Mouse (Mus musculus) neural tube, embryonic 14.5 days (tissue): Measurements from ENCODE around the gene H2-T3. TPM values are rescaled to one million over a fixed set of nuclear protein-coding genes. Genes with fewer than 3 reads are reported as not detected.

Experiments
- ATAC-seq: fragments of 200-750 bp; cut with Nextera tagmentation; 2 replicates; pipeline ENCODE4 v1.8.0; 2017; ENCODE audit warnings: low read depth, mild to moderate bottlenecking, moderate TSS enrichment, moderate library complexity
- H3K27ac ChIP-seq: fragments of 300-500 bp; sonication (generic); 2 replicates; pipeline ENCODE4 v1.5.1; 2014; ENCODE audit warnings: low read depth, mild to moderate bottlenecking, control low read depth, low read length, moderate library complexity, mixed read lengths
- H3K27me3 ChIP-seq: fragments of 300-500 bp; sonication (generic); 2 replicates; pipeline ENCODE4 v1.6.1; 2014; ENCODE audit warnings: low read length; ENCODE audit not compliant: control insufficient read depth, insufficient read depth
- H3K36me3 ChIP-seq: fragments of 300-500 bp; sonication (generic); 2 replicates; pipeline ENCODE4 v1.6.1; 2014; ENCODE audit warnings: low read length, mixed read lengths; ENCODE audit not compliant: control insufficient read depth, insufficient read depth
- H3K4me1 ChIP-seq: fragments of 300-500 bp; sonication (generic); 2 replicates; pipeline ENCODE4 v1.6.1; 2014; ENCODE audit warnings: low read length; ENCODE audit not compliant: control insufficient read depth, insufficient read depth
- H3K4me2 ChIP-seq: fragments of 300-500 bp; sonication (generic); 2 replicates; pipeline ENCODE4 v1.6.1; 2014; ENCODE audit warnings: mild to moderate bottlenecking, low read depth, low read length, control low read depth
- H3K4me3 ChIP-seq: fragments of 300-500 bp; sonication (generic); 2 replicates; pipeline ENCODE4 v1.5.1; 2014; ENCODE audit warnings: low read depth, low read length, control low read depth, mixed read lengths
- H3K9ac ChIP-seq: fragments of 300-500 bp; sonication (generic); replicated peaks from 2 replicates; pipeline ENCODE4 v1.6.1; 2014; ENCODE audit warnings: low read depth, mild to moderate bottlenecking, control low read depth, low read length, mixed read lengths
- H3K9me3 ChIP-seq: fragments of 300-500 bp; sonication (generic); 2 replicates; pipeline ENCODE4 v1.6.1; 2016; ENCODE audit warnings: low read length; ENCODE audit not compliant: control insufficient read depth
- WGBS: fragments of 180-500 bp; shearing (Covaris S2); extraction: QIAGEN DNeasy Blood & Tissue Kit; methylation state at CpG from one replicate; pipeline ENCODE4 v1.1.7; 2014; 5-methylcytosine and 5-hydroxymethylcytosine counted together
- polyA plus RNA-seq: library from polyadenylated mRNA; unstranded; fragments of >200 nt; fragmentation: Nextera tagmentation; extraction: Ambion mirVana; gene quantifications from 2 replicates; pipeline ENCODE4 v1.2.1, GENCODE M21; 2014

Gene H2-T3
- polyA plus RNA-seq, 1 experiment from 2014 or later, result not detected

GRCm38 (mm10) chr17:36218594-36219155 is 28.6 kb upstream of the H2-T3 start:
- Histone ChIP-seq H3K9me3 (no peaks in the 10 kb centered on the region), H3K27me3 (peaks cover 20% of the 10 kb centered on the region), H3K36me3 (no peaks in the 10 kb centered on the region), H3K4me2 (no peak overlapping the region), H3K4me1 (no peaks in the 10 kb centered on the region), H3K27ac (no peak overlapping the region), H3K4me3 (no peak overlapping the region), H3K9ac (no peak overlapping the region)
- 64% methylated on average over 5 of the region's 5 CpGs for WGBS
- no peak for ATAC-seq

GRCm38 (mm10) chr17:36215586-36215985 is 25.5 kb upstream of the H2-T3 start:
- H3K4me3 ChIP-seq, result no peak overlapping the region
- no peaks in the 10 kb centered on the region for H3K36me3 ChIP-seq
- no peak for ATAC-seq
- no peaks in the 10 kb centered on the region for H3K9me3 ChIP-seq
- H3K27me3 ChIP-seq, result peaks cover 20% of the 10 kb centered on the region
- H3K4me2 ChIP-seq, result no peak overlapping the region
- H3K4me1 ChIP-seq, result no peaks in the 10 kb centered on the region
- H3K9ac ChIP-seq, result no peak overlapping the region
- 3% methylated on average over 20 of the region's 20 CpGs for WGBS
- no peak overlapping the region for H3K27ac ChIP-seq

- Histone ChIP-seq H3K4me3 (no peak overlapping the region), H3K36me3 (no peaks in the 10 kb centered on the region), H3K4me2 (no peak overlapping the region), H3K9me3 (no peaks in the 10 kb centered on the region), H3K27ac (no peak overlapping the region), H3K9ac (no peak overlapping the region), H3K4me1 (0 out of 2 replicates have a peak, but pooled peaks cover 3% of the 10 kb centered on the region), H3K27me3 (peaks cover 9% of the 10 kb centered on the region)
- no peak for ATAC-seq
Measured at GRCm38 (mm10) chr17:36206846-36207245, 16.8 kb upstream of the H2-T3 start.

- no peak overlapping the region for H3K9ac ChIP-seq
- 0 out of 2 replicates have a peak, but pooled peaks cover 3% of the 10 kb centered on the region for H3K4me1 ChIP-seq
- peak overlapping the region; percentile 20; the same call in 1 of the 2 replicates for H3K4me3 ChIP-seq
- WGBS, result under 1% methylated on average over 38 of the region's 41 CpGs
- no peak overlapping the region for H3K27ac ChIP-seq
- H3K4me2 ChIP-seq, result peak overlapping the region; percentile 42
- peak; percentile 51; the same call in 1 of the 2 replicates for ATAC-seq
- no peaks in the 10 kb centered on the region for H3K36me3 ChIP-seq
- no peaks in the 10 kb centered on the region for H3K9me3 ChIP-seq
- peaks cover 9% of the 10 kb centered on the region for H3K27me3 ChIP-seq
Measured at GRCm38 (mm10) chr17:36205862-36206261, 15.8 kb upstream of the H2-T3 start.

GRCm38 (mm10) chr17:36205456-36205855 is 15.4 kb upstream of the H2-T3 start:
- H3K4me2 ChIP-seq, result 0 out of 2 replicates have a peak overlapping the region, but pooled peaks have one; percentile 42
- no peaks in the 10 kb centered on the region for H3K9me3 ChIP-seq
- H3K4me1 ChIP-seq, result 0 out of 2 replicates have a peak, but pooled peaks cover 3% of the 10 kb centered on the region
- ATAC-seq, result peak; percentile 17; the same call in 1 of the 2 replicates
- WGBS, result under 1% methylated on average over 15 of the region's 15 CpGs
- H3K36me3 ChIP-seq, result no peaks in the 10 kb centered on the region
- no peak overlapping the region for H3K9ac ChIP-seq
- H3K27me3 ChIP-seq, result peaks cover 9% of the 10 kb centered on the region
- H3K27ac ChIP-seq, result no peak overlapping the region
- H3K4me3 ChIP-seq, result peak overlapping the region; percentile 20

- Histone ChIP-seq H3K4me2 (no peak overlapping the region), H3K4me3 (no peak overlapping the region), H3K9ac (no peak overlapping the region), H3K36me3 (no peaks in the 10 kb centered on the region), H3K4me1 (0 out of 2 replicates have a peak, but pooled peaks cover 3% of the 10 kb centered on the region), H3K27me3 (peaks cover 11% of the 10 kb centered on the region), H3K9me3 (no peaks in the 10 kb centered on the region), H3K27ac (no peak overlapping the region)
- 84% methylated on average over 2 of the region's 2 CpGs for WGBS
- ATAC-seq, result no peak
Measured at GRCm38 (mm10) chr17:36201851-36202250, 11.8 kb upstream of the H2-T3 start.

GRCm38 (mm10) chr17:36198317-36198716 is 8.2 kb upstream of the H2-T3 start:
- no peaks in the 10 kb centered on the region for H3K9me3 ChIP-seq
- WGBS, result 12% methylated on average over 5 of the region's 5 CpGs
- no peak for ATAC-seq

GRCm38 (mm10) chr17:36194471-36194870 is 4.4 kb upstream of the H2-T3 start:
- Histone ChIP-seq H3K27me3 (0 out of 2 replicates have a peak, but pooled peaks cover 2% of the 10 kb centered on the region), H3K4me1 (no peaks in the 10 kb centered on the region), H3K27ac (no peak overlapping the region), H3K9ac (no peak overlapping the region), H3K4me3 (no peak overlapping the region), H3K36me3 (no peaks in the 10 kb centered on the region), H3K4me2 (no peak overlapping the region), H3K9me3 (no peaks in the 10 kb centered on the region)
- no peak for ATAC-seq
- WGBS, result 89% methylated on average over 6 of the region's 6 CpGs

More at GRCm38 (mm10) chr17:36198317-36198716, 8.2 kb upstream of the H2-T3 start:
- H3K27me3 ChIP-seq, result peaks cover 2% of the 10 kb centered on the region; the same call in 1 of the 2 replicates
- H3K4me2 ChIP-seq, result no peak overlapping the region
- no peaks in the 10 kb centered on the region for H3K4me1 ChIP-seq
- no peak overlapping the region for H3K9ac ChIP-seq
- H3K36me3 ChIP-seq, result no peaks in the 10 kb centered on the region
- no peak overlapping the region for H3K27ac ChIP-seq
- H3K4me3 ChIP-seq, result no peak overlapping the region

GRCm38 (mm10) chr17:36193546-36194141 is 3.6 kb upstream of the H2-T3 start:
- H3K36me3 ChIP-seq, result no peaks in the 10 kb centered on the region
- H3K27me3 ChIP-seq, result 0 out of 2 replicates have a peak, but pooled peaks cover 2% of the 10 kb centered on the region
- WGBS, result 34% methylated on average over 8 of the region's 8 CpGs
- ATAC-seq, result peak; percentile 63; the same call in 1 of the 2 replicates
- H3K4me2 ChIP-seq, result no peak overlapping the region
- H3K9ac ChIP-seq, result no peak overlapping the region
- no peaks in the 10 kb centered on the region for H3K4me1 ChIP-seq
- H3K27ac ChIP-seq, result no peak overlapping the region
- H3K9me3 ChIP-seq, result no peaks in the 10 kb centered on the region
- H3K4me3 ChIP-seq, result no peak overlapping the region
